Mouse (Mus musculus): ENCODE measurements at regions not wholly inside any gene's neighbourhood (a gene's known extent, or its start where the extent isn't known, plus 50 kb on each side); places are given as distances from the start of the nearest gene placed in this dataset.

- no peak; the same call in 1 of the 2 replicates for ATAC-seq (ENCODE audit: low FRiP score)
- 57% methylated on average over 12 of the region's 12 CpGs for WGBS
- no peak overlapping the region for H3K4me2 ChIP-seq
Measured at GRCm38 (mm10) chr17:66233451-66233951, 110.2 kb downstream of the Ddx11 start.

DNA sequence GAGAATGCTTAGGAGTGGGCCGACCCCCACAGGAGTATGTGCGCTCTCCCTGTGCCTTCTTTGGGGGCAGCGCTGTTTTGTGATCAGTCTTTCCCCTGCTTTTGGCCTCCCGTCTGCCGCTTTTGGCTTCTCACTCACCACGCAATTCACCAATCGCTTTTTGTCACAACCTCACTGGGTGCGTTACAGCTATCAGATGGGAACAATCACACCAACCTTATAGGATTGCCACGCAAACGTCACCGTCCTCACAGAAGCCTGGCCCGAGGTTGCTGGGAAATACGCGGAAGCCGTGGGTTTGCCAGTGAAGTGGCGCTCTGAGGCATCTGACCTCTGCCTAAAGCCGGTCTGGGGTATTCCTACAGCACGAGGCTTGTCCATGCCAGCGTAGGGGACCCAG, 111.1 kb downstream of the Ddx11 start:
- no peak overlapping the region for H3K27ac ChIP-seq
- ATAC-seq (ENCODE audit: low FRiP score) = no peak
- H3K9me3 ChIP-seq = no peaks in the 10 kb centered on the region
- 76% methylated on average over 19 of the region's 19 CpGs for WGBS
- H3K4me3 ChIP-seq (replicated peaks) = no peak overlapping the region
- H3K36me3 ChIP-seq (replicated peaks) = no peaks in the 10 kb centered on the region
- H3K27me3 ChIP-seq = peaks cover 11% of the 10 kb centered on the region
- peaks cover 13% of the 10 kb centered on the region for H3K4me1 ChIP-seq
- H3K4me2 ChIP-seq = no peak overlapping the region
- H3K9ac ChIP-seq = no peak overlapping the region

More at GRCm38 (mm10) chr17:66233451-66233951, 110.2 kb downstream of the Ddx11 start:
- no peak overlapping the region for H3K27ac ChIP-seq
- H3K36me3 ChIP-seq (replicated peaks) = no peaks in the 10 kb centered on the region
- H3K4me3 ChIP-seq (replicated peaks) = no peak overlapping the region
- H3K9me3 ChIP-seq = no peaks in the 10 kb centered on the region
- H3K9ac ChIP-seq = no peak overlapping the region; the same call in 1 of the 2 replicates
- H3K27me3 ChIP-seq = peaks cover 11% of the 10 kb centered on the region
- H3K4me1 ChIP-seq = peaks cover 13% of the 10 kb centered on the region

- 4% methylated on average over 19 of the region's 19 CpGs for WGBS
- H3K4me2 ChIP-seq = peak overlapping the region; percentile 48
- no peak overlapping the region for H3K9ac ChIP-seq
- H3K4me1 ChIP-seq = peaks cover 13% of the 10 kb centered on the region
- H3K36me3 ChIP-seq (replicated peaks) = no peaks in the 10 kb centered on the region
- H3K4me3 ChIP-seq (replicated peaks) = peak overlapping the region; percentile 19; the same call in 1 of the 2 replicates
- peak; percentile 80 for ATAC-seq (ENCODE audit: low FRiP score)
- H3K27ac ChIP-seq = no peak overlapping the region
- peaks cover 11% of the 10 kb centered on the region for H3K27me3 ChIP-seq
- H3K9me3 ChIP-seq = no peaks in the 10 kb centered on the region
Measured at GRCm38 (mm10) chr17:66235096-66235805, 111.9 kb downstream of the Ddx11 start.

DNA sequence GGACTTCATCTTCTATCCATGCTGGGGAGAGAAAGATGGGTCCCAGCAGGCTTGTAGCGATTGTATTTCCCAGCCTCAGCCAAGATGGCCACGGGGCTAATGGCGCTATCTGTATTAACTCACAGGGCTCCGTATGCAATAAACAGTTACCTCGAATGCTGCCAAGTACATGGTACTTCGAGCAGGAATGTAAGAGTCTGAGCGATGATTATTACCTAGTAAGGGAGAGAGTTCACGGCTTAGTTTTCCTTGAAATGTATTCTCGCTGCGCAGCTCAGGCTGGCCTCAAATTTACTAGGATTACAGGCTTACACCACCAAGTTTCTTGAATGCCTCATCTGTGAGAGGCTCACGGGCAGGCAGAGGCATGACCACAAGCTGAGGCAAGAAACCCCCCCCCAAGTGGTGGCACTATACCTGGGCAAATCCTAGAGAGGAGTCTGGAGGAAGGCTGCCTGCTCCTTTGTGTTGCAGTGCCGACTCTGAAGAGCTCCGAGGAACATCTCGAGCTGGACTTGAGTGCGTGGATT, 112.6 kb downstream of the Ddx11 start:
- no peak overlapping the region for H3K4me2 ChIP-seq

DNA sequence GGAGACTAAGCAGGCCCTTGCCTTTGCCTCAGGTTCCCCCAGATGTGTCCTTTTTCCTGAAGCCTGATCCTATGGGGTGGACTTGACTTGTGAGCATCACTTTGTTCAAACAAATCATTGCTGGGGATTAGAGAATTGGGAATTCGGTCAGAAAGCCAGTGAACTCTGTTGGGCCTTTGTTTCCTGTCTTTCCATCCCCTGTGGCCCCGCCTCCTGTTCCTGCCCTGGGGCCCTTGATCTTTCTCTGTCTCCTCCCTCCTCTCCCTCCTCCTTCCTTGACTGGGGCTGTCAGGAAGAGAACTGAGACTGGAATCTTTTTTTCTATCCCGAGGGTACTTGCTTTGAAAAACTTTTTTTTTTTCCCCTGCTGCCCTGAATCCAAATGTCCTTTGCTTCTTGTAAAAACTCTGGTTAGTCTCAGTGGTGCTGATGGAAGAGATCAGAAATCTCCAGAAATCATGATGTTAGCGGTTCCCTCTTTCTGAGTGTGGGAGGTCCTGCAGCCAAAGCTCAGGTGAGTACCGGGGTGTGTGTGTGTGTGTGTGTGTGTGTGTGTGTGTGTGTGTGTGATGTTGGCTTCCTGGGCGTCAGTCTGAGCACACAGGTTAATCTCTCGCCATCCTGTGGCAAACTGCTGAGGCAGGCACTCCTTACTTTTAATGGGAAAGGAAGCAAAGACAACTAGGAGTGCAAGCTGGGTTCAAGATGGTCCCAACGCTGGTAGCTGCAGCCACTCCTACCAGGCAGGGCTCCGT, 118.7 kb downstream of the Ddx11 start:
- Histone ChIP-seq H3K27ac (peak overlapping the region; percentile 31; the same call in 1 of the 2 replicates), H3K4me3 (replicated peaks) (no peak overlapping the region), H3K27me3 (no peaks in the 10 kb centered on the region; the same call in 1 of the 2 replicates), H3K9me3 (no peaks in the 10 kb centered on the region), H3K9ac (no peak overlapping the region), H3K4me2 (no peak overlapping the region; the same call in 1 of the 2 replicates), H3K36me3 (replicated peaks) (no peaks in the 10 kb centered on the region), H3K4me1 (peaks cover 19% of the 10 kb centered on the region)
- 0 out of 2 replicates have a peak, but pooled peaks have one; percentile 37 for ATAC-seq (ENCODE audit: low FRiP score)
- WGBS = 13% methylated on average over 9 of the region's 9 CpGs

More for the DNA sequence above, 112.6 kb downstream of the Ddx11 start:
- no peak overlapping the region for H3K27ac ChIP-seq
- no peak for ATAC-seq (ENCODE audit: low FRiP score)
- H3K4me3 ChIP-seq (replicated peaks) = no peak overlapping the region
- H3K36me3 ChIP-seq (replicated peaks) = no peaks in the 10 kb centered on the region
- peaks cover 13% of the 10 kb centered on the region for H3K4me1 ChIP-seq
- WGBS = 84% methylated on average over 15 of the region's 15 CpGs
- H3K9me3 ChIP-seq = no peaks in the 10 kb centered on the region
- peaks cover 11% of the 10 kb centered on the region for H3K27me3 ChIP-seq
- H3K9ac ChIP-seq = no peak overlapping the region

DNA sequence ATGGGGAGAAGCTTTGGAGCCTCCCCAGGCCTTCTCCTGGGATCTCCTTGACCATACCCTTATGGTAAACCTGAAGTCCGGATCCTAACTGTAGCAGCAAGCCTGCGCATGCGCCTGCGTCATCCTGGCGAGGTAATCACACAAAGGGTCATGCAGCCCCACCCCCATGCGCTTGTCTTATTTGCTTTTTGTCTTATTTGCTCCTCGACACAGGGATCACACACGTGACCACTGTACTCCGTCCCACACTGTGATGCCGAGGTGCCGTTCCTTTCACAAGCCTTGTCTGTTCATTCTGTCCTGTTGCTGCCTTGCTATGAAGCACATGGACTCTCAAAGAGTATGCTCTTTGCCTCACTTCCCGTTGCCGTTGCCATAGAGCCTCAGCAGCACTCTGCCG, 120.9 kb downstream of the Ddx11 start:
- no peaks in the 10 kb centered on the region for H3K36me3 ChIP-seq (replicated peaks)
- H3K4me2 ChIP-seq = no peak overlapping the region
- peaks cover 19% of the 10 kb centered on the region for H3K4me1 ChIP-seq
- 90% methylated on average over 14 of the region's 14 CpGs for WGBS
- H3K27me3 ChIP-seq = no peaks in the 10 kb centered on the region; the same call in 1 of the 2 replicates
- H3K9me3 ChIP-seq = no peaks in the 10 kb centered on the region
- no peak overlapping the region for H3K9ac ChIP-seq
- no peak for ATAC-seq (ENCODE audit: low FRiP score)
- H3K27ac ChIP-seq = no peak overlapping the region
- H3K4me3 ChIP-seq (replicated peaks) = no peak overlapping the region

- Histone ChIP-seq H3K4me1 (peaks cover 19% of the 10 kb centered on the region), H3K4me2 (no peak overlapping the region), H3K9me3 (no peaks in the 10 kb centered on the region), H3K27ac (no peak overlapping the region), H3K27me3 (no peaks in the 10 kb centered on the region; the same call in 1 of the 2 replicates), H3K9ac (no peak overlapping the region), H3K36me3 (replicated peaks) (no peaks in the 10 kb centered on the region), H3K4me3 (replicated peaks) (no peak overlapping the region)
- 87% methylated on average over 14 of the region's 14 CpGs for WGBS
- no peak for ATAC-seq (ENCODE audit: low FRiP score)
Measured at GRCm38 (mm10) chr17:66246031-66246534, 122.8 kb downstream of the Ddx11 start.

DNA sequence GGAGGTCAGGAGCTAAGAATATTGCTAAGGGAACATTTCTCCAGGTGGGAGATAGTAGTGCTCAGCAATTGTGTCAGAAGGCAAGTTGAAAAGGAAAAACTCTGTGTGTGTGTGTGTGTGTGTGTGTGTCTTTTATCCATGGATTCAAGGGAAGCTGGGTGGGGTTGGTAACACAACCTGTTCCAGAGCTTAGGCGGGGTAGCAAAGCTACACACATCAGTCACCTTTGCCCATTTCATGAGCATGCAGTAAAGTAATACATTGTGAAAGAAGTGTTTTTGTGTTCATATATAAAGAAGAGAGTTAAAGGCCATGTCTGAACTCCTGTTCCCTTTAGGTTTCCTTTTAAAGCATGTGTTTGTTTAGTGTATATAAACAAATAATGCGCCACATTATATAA, 128.2 kb downstream of the Ddx11 start:
- ATAC-seq (ENCODE audit: low FRiP score) = no peak
- Histone ChIP-seq H3K27ac (no peak overlapping the region), H3K9me3 (no peaks in the 10 kb centered on the region), H3K9ac (no peak overlapping the region), H3K27me3 (no peaks in the 10 kb centered on the region; the same call in 1 of the 2 replicates), H3K4me2 (no peak overlapping the region), H3K4me1 (no peaks in the 10 kb centered on the region), H3K36me3 (replicated peaks) (no peaks in the 10 kb centered on the region), H3K4me3 (replicated peaks) (no peak overlapping the region)
- 97% methylated on average over 2 of the region's 2 CpGs for WGBS

- H3K4me2 ChIP-seq = no peak overlapping the region
- H3K27ac ChIP-seq = no peak overlapping the region
- H3K36me3 ChIP-seq (replicated peaks) = no peaks in the 10 kb centered on the region
- WGBS = 91% methylated on average over 6 of the region's 6 CpGs
- no peak overlapping the region for H3K4me3 ChIP-seq (replicated peaks)
- ATAC-seq (ENCODE audit: low FRiP score) = no peak
- H3K4me1 ChIP-seq = no peaks in the 10 kb centered on the region
- no peaks in the 10 kb centered on the region for H3K9me3 ChIP-seq
- H3K27me3 ChIP-seq = no peaks in the 10 kb centered on the region; the same call in 1 of the 2 replicates
- no peak overlapping the region for H3K9ac ChIP-seq
Measured at GRCm38 (mm10) chr17:66252926-66253325, 129.6 kb downstream of the Ddx11 start.

GRCm38 (mm10) chr17:66259697-66260096, 136.4 kb downstream of the Ddx11 start:
- Histone ChIP-seq H3K4me1 (no peaks in the 10 kb centered on the region), H3K4me2 (no peak overlapping the region), H3K4me3 (replicated peaks) (no peak overlapping the region), H3K9ac (no peak overlapping the region), H3K27ac (no peak overlapping the region), H3K27me3 (no peaks in the 10 kb centered on the region), H3K9me3 (no peaks in the 10 kb centered on the region), H3K36me3 (replicated peaks) (no peaks in the 10 kb centered on the region)
- ATAC-seq (ENCODE audit: low FRiP score) = no peak
- 71% methylated on average over 8 of the region's 8 CpGs for WGBS

DNA sequence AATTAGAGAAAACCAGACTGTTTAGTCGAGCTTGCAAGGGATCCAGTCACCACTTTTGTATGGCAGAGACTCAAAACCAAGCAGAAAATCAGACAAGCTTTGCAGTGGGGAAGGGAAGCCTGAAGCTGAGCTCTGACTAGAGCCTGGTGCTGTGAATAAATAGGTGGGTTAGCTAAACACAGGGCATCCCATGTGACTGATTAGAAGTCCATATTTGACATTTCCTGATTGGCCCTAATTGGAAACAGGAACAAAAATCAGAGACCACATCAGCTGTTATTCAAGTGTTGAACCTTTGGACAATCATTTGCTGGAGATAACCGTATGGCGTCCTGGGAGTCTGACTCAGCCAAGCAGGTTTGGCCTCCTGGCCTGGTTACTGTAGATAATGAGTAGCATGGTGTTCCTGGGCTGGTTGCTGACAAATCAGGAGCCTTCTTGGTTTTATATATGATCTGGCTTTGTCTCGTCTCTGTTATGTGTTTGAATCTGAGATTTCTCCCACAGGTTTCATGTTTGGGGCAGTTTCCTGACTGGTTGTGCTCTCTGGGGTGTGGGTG, 139.4 kb downstream of the Ddx11 start:
- Histone ChIP-seq H3K4me3 (replicated peaks) (no peak overlapping the region), H3K9me3 (no peaks in the 10 kb centered on the region), H3K36me3 (replicated peaks) (no peaks in the 10 kb centered on the region), H3K4me1 (peaks cover 9% of the 10 kb centered on the region; the same call in 1 of the 2 replicates), H3K4me2 (no peak overlapping the region), H3K27ac (no peak overlapping the region), H3K27me3 (no peaks in the 10 kb centered on the region), H3K9ac (no peak overlapping the region)
- 79% methylated on average over 4 of the region's 4 CpGs for WGBS
- ATAC-seq (ENCODE audit: low FRiP score) = no peak

DNA sequence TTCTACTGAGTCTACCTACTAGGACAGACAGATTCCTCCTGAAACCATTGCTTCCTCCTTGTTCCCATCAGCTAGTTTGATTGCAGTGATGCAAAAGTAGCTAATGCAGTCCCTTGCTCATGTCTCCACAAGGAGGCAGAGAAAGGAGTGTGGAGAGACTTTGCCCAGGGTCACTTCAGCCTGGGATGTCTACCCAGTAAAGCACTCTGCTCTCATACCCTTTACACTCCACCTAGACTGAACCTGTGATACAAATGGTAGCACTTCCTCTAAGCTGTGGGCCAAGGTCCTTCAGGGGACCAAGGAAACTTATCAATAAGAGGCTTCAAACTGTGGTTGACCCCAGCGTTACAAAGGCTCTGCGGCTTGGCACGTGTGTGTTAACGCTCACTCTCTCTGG, 140.1 kb downstream of the Ddx11 start:
- H3K4me3 ChIP-seq (replicated peaks) = no peak overlapping the region
- H3K27me3 ChIP-seq = no peaks in the 10 kb centered on the region
- ATAC-seq (ENCODE audit: low FRiP score) = no peak
- H3K9me3 ChIP-seq = no peaks in the 10 kb centered on the region
- H3K36me3 ChIP-seq (replicated peaks) = no peaks in the 10 kb centered on the region
- no peak overlapping the region for H3K4me2 ChIP-seq
- H3K4me1 ChIP-seq = peaks cover 9% of the 10 kb centered on the region; the same call in 1 of the 2 replicates
- WGBS = 88% methylated on average over 4 of the region's 4 CpGs
- no peak overlapping the region for H3K27ac ChIP-seq
- H3K9ac ChIP-seq = no peak overlapping the region

All from forebrain, embryonic 12.5 days (tissue).